Mouse (Mus musculus) forebrain, embryonic 10.5 days (tissue): ENCODE measurements at regions not wholly inside any gene's neighbourhood (a gene's known extent, or its start where the extent isn't known, plus 50 kb on each side); places are given as distances from the start of the nearest gene placed in this dataset.

Experiments
- DNase-seq: peaks from one replicate; pipeline ENCODE4 v3.0.0-alpha.2; 2017; ENCODE audit warnings: low spot score; ENCODE audit errors: extremely low spot score
- H3K27ac ChIP-seq: fragments of 300-500 bp; sonication (generic); 2 replicates; pipeline ENCODE4 v1.5.1; 2016; ENCODE audit warnings: mild to moderate bottlenecking
- H3K27me3 ChIP-seq: fragments of 300-500 bp; sonication (generic); 2 replicates; pipeline ENCODE4 v1.6.1; 2016; ENCODE audit warnings: mild to moderate bottlenecking; ENCODE audit not compliant: poor library complexity, severe bottlenecking
- H3K36me3 ChIP-seq: fragments of 300-500 bp; sonication (generic); replicated peaks from 2 replicates; pipeline ENCODE4 v1.6.1; 2016; ENCODE audit warnings: mild to moderate bottlenecking, moderate library complexity
- H3K4me1 ChIP-seq: fragments of 300-500 bp; sonication (generic); 2 replicates; pipeline ENCODE4 v1.6.1; 2016
- H3K4me3 ChIP-seq: fragments of 300-500 bp; sonication (generic); 2 replicates; pipeline ENCODE4 v1.5.1; 2016; ENCODE audit warnings: mild to moderate bottlenecking, moderate library complexity
- H3K9me3 ChIP-seq: fragments of 300-500 bp; sonication (generic); 2 replicates; pipeline ENCODE4 v1.6.1; 2016; ENCODE audit warnings: mild to moderate bottlenecking, moderate library complexity
- WGBS: fragments of 180-500 bp; shearing (Covaris S2); methylation state at CpG from one replicate; pipeline ENCODE4 v1.1.7; 2016; 5-methylcytosine and 5-hydroxymethylcytosine counted together

DNA sequence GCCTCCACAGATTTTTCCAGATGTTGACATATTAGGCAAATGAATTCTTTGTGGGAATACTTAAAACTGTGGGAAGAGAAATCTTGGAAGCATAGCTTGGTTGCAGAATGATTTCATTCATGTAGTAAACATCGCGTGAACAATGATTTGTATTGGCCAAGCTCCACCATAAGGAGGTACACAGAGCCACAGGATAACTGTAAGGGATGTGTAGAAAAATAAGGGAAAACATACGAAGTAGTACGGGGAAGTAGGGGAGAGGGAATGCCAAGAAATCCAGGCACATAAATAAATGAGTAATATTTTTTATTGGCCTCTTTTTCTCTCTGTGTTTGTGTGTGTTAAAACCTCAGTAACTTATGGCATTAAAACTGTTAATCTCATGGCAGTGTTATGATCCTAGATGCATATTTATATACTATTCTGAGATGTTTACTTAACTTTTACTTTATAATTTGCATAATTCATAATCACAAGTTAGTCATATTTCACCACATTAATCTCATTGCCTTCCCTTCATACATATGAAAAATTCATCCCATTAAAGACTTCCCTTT is 54.5 kb upstream of the Adamts5 start:
- WGBS = 90% methylated on average over 4 of the region's 4 CpGs
- H3K9me3 ChIP-seq = no peaks in the 10 kb centered on the region
- DNase-seq = no peak
- no peaks in the 10 kb centered on the region for H3K27me3 ChIP-seq
- H3K36me3 ChIP-seq = no peaks in the 10 kb centered on the region
- H3K27ac ChIP-seq = no peak overlapping the region
- H3K4me1 ChIP-seq = peaks cover 4% of the 10 kb centered on the region; the same call in 1 of the 2 replicates
- no peak overlapping the region for H3K4me3 ChIP-seq

DNA sequence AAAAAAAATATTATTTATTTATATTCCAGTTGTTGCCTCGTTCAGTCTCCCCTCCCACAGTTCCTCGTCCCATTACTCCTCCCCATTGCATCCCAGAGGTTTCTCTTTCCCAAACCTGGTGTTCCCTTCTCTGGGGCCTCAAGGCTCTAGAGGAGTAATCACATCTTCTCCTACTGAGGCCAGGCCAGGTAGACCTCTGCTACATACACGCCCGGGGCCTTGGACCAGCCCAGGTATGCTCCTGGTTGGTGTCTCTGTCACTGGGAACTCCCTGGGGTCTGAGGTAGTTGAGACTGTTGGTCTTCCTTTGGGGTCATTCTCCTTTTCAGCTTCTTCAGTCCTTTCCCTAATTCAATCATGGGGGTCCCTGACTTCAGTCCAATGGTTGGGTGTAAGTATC is 50.0 kb upstream of the Adamts5 start:
- Histone ChIP-seq H3K9me3 (no peaks in the 10 kb centered on the region), H3K36me3 (no peaks in the 10 kb centered on the region), H3K4me1 (peaks cover 2% of the 10 kb centered on the region; the same call in 1 of the 2 replicates), H3K4me3 (no peak overlapping the region), H3K27ac (no peak overlapping the region), H3K27me3 (no peaks in the 10 kb centered on the region)
- DNase-seq = no peak
- 87% methylated on average over 4 of the region's 4 CpGs for WGBS
